Mouse (Mus musculus): ENCODE results near the gene Mllt10. TPM values are rescaled to one million over a fixed set of nuclear protein-coding genes. Genes with fewer than 3 reads are reported as not detected.

Mllt10 gene
- polyA plus RNA-seq, 1 experiment from 2014 or later = 53.4 TPM

- Histone ChIP-seq H3K36me3 (no peaks in the 10 kb centered on the region), H3K4me1 (peaks cover 37% of the 10 kb centered on the region), H3K27me3 (no peaks in the 10 kb centered on the region), H3K4me2 (peak overlapping the region; percentile 97), H3K27ac (peak overlapping the region; percentile 97), H3K9me3 (no peaks in the 10 kb centered on the region), H3K4me3 (peak overlapping the region; percentile 65), H3K9ac (peak overlapping the region; percentile 78)
- WGBS = under 1% methylated on average over 44 of the region's 44 CpGs
- peak; percentile 82 for ATAC-seq (ENCODE audit: insufficient number of reproducible peaks, low FRiP score, low TSS enrichment, low read depth)
These were observed 27.4 kb upstream of the Mllt10 start for GRCm38 (mm10) chr2:18027448-18028139.

GRCm38 (mm10) chr2:18028140-18029021 lies 26.7 kb upstream of the Mllt10 start:
- Histone ChIP-seq H3K4me3 (peak overlapping the region; percentile 65), H3K27ac (peak overlapping the region; percentile 97), H3K36me3 (no peaks in the 10 kb centered on the region), H3K4me2 (peak overlapping the region; percentile 97), H3K9me3 (no peaks in the 10 kb centered on the region), H3K4me1 (peaks cover 42% of the 10 kb centered on the region), H3K9ac (peak overlapping the region; percentile 78), H3K27me3 (no peaks in the 10 kb centered on the region)
- under 1% methylated on average over 61 of the region's 61 CpGs for WGBS
- peak; percentile 73 for ATAC-seq (ENCODE audit: insufficient number of reproducible peaks, low FRiP score, low TSS enrichment, low read depth)

- 87% methylated on average over 7 of the region's 7 CpGs for WGBS
- no peak overlapping the region for H3K27ac ChIP-seq
- no peak overlapping the region for H3K4me2 ChIP-seq
These were observed 25.4 kb upstream of the Mllt10 start for GRCm38 (mm10) chr2:18029656-18030055.

GRCm38 (mm10) chr2:18030581-18030980 lies 24.5 kb upstream of the Mllt10 start:
- no peak overlapping the region for H3K9ac ChIP-seq
- H3K9me3 ChIP-seq = no peaks in the 10 kb centered on the region
- H3K36me3 ChIP-seq = no peaks in the 10 kb centered on the region
- no peak overlapping the region for H3K4me3 ChIP-seq
- 79% methylated on average over 8 of the region's 8 CpGs for WGBS
- peaks cover 41% of the 10 kb centered on the region for H3K4me1 ChIP-seq
- no peaks in the 10 kb centered on the region for H3K27me3 ChIP-seq
- H3K4me2 ChIP-seq = no peak overlapping the region
- no peak overlapping the region for H3K27ac ChIP-seq
- no peak for ATAC-seq (ENCODE audit: insufficient number of reproducible peaks, low FRiP score, low TSS enrichment, low read depth)

More at GRCm38 (mm10) chr2:18029656-18030055, 25.4 kb upstream of the Mllt10 start:
- H3K36me3 ChIP-seq = no peaks in the 10 kb centered on the region
- H3K4me3 ChIP-seq = no peak overlapping the region
- no peak for ATAC-seq (ENCODE audit: insufficient number of reproducible peaks, low FRiP score, low TSS enrichment, low read depth)
- H3K27me3 ChIP-seq = no peaks in the 10 kb centered on the region
- no peaks in the 10 kb centered on the region for H3K9me3 ChIP-seq
- peaks cover 44% of the 10 kb centered on the region for H3K4me1 ChIP-seq
- no peak overlapping the region for H3K9ac ChIP-seq

GRCm38 (mm10) chr2:18031271-18031821 lies 23.7 kb upstream of the Mllt10 start:
- peak overlapping the region; percentile 57 for H3K9ac ChIP-seq
- no peak overlapping the region for H3K27ac ChIP-seq
- H3K9me3 ChIP-seq = no peaks in the 10 kb centered on the region
- WGBS = 9% methylated on average over 26 of the region's 26 CpGs
- no peaks in the 10 kb centered on the region for H3K27me3 ChIP-seq
- no peaks in the 10 kb centered on the region for H3K36me3 ChIP-seq
- peak overlapping the region; percentile 80 for H3K4me2 ChIP-seq
- peaks cover 35% of the 10 kb centered on the region for H3K4me1 ChIP-seq
- no peak for ATAC-seq (ENCODE audit: insufficient number of reproducible peaks, low FRiP score, low TSS enrichment, low read depth)
- H3K4me3 ChIP-seq = peak overlapping the region; percentile 42

GRCm38 (mm10) chr2:18031831-18032537 lies 23.1 kb upstream of the Mllt10 start:
- 5% methylated on average over 33 of the region's 34 CpGs for WGBS
- ATAC-seq (ENCODE audit: insufficient number of reproducible peaks, low FRiP score, low TSS enrichment, low read depth) = no peak
- no peaks in the 10 kb centered on the region for H3K27me3 ChIP-seq
- H3K4me3 ChIP-seq = peak overlapping the region; percentile 42
- peak overlapping the region; percentile 57 for H3K9ac ChIP-seq
- H3K27ac ChIP-seq = no peak overlapping the region
- no peaks in the 10 kb centered on the region for H3K36me3 ChIP-seq
- peak overlapping the region; percentile 80 for H3K4me2 ChIP-seq
- H3K9me3 ChIP-seq = no peaks in the 10 kb centered on the region
- peaks cover 29% of the 10 kb centered on the region for H3K4me1 ChIP-seq

GRCm38 (mm10) chr2:18032538-18032895 lies 22.5 kb upstream of the Mllt10 start:
- no peaks in the 10 kb centered on the region for H3K27me3 ChIP-seq
- peaks cover 26% of the 10 kb centered on the region for H3K4me1 ChIP-seq
- H3K36me3 ChIP-seq = no peaks in the 10 kb centered on the region
- H3K4me2 ChIP-seq = no peak overlapping the region
- H3K27ac ChIP-seq = no peak overlapping the region
- no peak overlapping the region for H3K9ac ChIP-seq
- H3K9me3 ChIP-seq = no peaks in the 10 kb centered on the region
- 71% methylated on average over 5 of the region's 5 CpGs for WGBS
- no peak overlapping the region for H3K4me3 ChIP-seq
- ATAC-seq (ENCODE audit: insufficient number of reproducible peaks, low FRiP score, low TSS enrichment, low read depth) = no peak

GRCm38 (mm10) chr2:18033166-18034108 lies 21.6 kb upstream of the Mllt10 start:
- Histone ChIP-seq H3K9ac (no peak overlapping the region), H3K27me3 (no peaks in the 10 kb centered on the region), H3K4me3 (no peak overlapping the region), H3K9me3 (no peaks in the 10 kb centered on the region), H3K36me3 (no peaks in the 10 kb centered on the region), H3K4me2 (no peak overlapping the region), H3K4me1 (peaks cover 26% of the 10 kb centered on the region), H3K27ac (no peak overlapping the region)
- no peak for ATAC-seq (ENCODE audit: insufficient number of reproducible peaks, low FRiP score, low TSS enrichment, low read depth)
- 74% methylated on average over 10 of the region's 10 CpGs for WGBS

GRCm38 (mm10) chr2:18034371-18035250 lies 20.4 kb upstream of the Mllt10 start:
- peaks cover 30% of the 10 kb centered on the region for H3K4me1 ChIP-seq
- no peaks in the 10 kb centered on the region for H3K36me3 ChIP-seq
- ATAC-seq (ENCODE audit: insufficient number of reproducible peaks, low FRiP score, low TSS enrichment, low read depth) = no peak
- H3K9me3 ChIP-seq = no peaks in the 10 kb centered on the region
- H3K4me2 ChIP-seq = no peak overlapping the region
- H3K27ac ChIP-seq = no peak overlapping the region
- H3K27me3 ChIP-seq = no peaks in the 10 kb centered on the region
- H3K9ac ChIP-seq = no peak overlapping the region
- 83% methylated on average over 10 of the region's 10 CpGs for WGBS
- H3K4me3 ChIP-seq = no peak overlapping the region

GRCm38 (mm10) chr2:18037491-18037890 lies 17.5 kb upstream of the Mllt10 start, which contains the start of gene A930004D18Rik:
Gene A930004D18Rik, minus strand, starts transcription at chr2:18037737.
- H3K27me3 ChIP-seq = no peaks in the 10 kb centered on the region
- no peaks in the 10 kb centered on the region for H3K9me3 ChIP-seq
- 79% methylated on average over 2 of the region's 2 CpGs for WGBS
- no peak within 1 kb of the TSS for H3K4me2 ChIP-seq
- H3K9ac ChIP-seq = no peak within 1 kb of the TSS
- ATAC-seq (ENCODE audit: insufficient number of reproducible peaks, low FRiP score, low TSS enrichment, low read depth) = no peak
- no peak within 1 kb of the TSS for H3K4me3 ChIP-seq
- no peaks in the 10 kb centered on the region for H3K36me3 ChIP-seq
- no peak within 1 kb of the TSS for H3K27ac ChIP-seq
- peaks cover 34% of the 10 kb centered on the region for H3K4me1 ChIP-seq

All from limb, embryonic 15.5 days (tissue).